Mouse (Mus musculus): Measurements from ENCODE around the gene Rims3. TPM values are rescaled to one million over a fixed set of nuclear protein-coding genes. Genes with fewer than 3 reads are reported as not detected.
A peak's percentile ranks its signal among the peaks of the same experiment; 100 is the strongest.

The Rims3 gene
- polyA plus RNA-seq, 1 experiment from 2014 or later: 1.2 TPM

DNA sequence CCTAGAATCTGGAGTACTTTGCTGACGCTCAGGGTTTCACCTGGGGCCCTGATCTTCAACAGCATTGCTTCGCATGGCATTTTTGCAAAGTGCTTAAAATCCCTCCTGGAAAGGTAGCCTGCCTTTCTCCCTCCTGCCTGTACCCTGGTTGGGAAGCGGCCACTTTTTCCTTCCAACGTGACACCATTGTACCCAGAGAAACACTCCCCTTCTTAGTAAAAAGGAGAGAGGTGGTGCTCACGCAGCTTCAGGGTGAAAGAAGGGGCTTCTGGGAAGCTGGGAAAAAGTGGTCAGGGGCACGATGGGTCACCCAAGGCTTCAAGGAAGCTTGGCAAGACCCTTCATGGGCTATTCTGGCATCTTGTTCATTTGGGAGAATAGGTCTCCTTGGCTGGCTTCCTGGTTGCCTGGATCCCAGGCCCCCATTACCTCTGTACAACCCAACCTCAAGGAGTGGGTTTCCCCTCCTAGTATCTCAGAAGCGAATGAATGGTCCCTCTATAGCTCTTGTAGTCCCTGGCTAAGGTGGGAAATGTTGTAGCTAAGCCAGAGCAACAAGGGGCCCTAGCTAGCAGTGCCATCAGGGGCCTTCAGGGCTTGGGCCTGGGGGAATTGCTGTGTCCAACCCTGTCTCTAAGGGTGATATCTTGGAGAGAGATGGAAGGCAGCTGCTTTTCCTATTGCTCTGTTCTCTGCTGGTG lies 894 bp downstream of the Rims3 start:
- 18% methylated on average over 7 of the region's 7 CpGs for WGBS
- Histone ChIP-seq H3K36me3 (no peaks in the 10 kb centered on the region), H3K9me3 (replicated peaks) (no peaks in the 10 kb centered on the region), H3K4me3 (replicated peaks) (peak overlapping the region; percentile 61), H3K4me1 (peaks cover 11% of the 10 kb centered on the region; the same call in 1 of the 2 replicates), H3K4me2 (peak overlapping the region; percentile 96), H3K27ac (no peak overlapping the region), H3K9ac (no peak overlapping the region; the same call in 1 of the 2 replicates), H3K27me3 (peaks cover 65% of the 10 kb centered on the region)
- no peak for ATAC-seq (replicated peaks; ENCODE audit: low FRiP score)

DNA sequence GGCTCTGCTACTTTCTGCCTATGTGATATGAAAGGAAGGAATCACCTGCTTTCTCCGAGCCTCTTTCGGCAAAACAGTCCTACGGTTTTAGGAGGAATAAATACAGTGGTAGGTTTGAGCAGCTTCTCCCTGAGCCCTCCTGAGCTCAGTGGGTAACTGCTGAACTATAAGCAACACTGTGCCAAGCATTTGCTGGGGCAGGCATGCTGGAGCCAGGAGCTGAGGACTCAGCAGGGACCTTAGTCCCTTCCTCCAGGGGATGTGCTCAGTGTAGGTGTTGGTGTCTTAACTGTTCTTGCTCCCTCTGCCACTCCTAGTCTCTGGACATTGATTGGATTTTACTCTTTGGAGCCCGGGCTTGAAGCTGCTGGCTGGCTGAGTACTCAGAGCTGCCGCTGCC lies 1.8 kb downstream of the Rims3 start:
- Histone ChIP-seq H3K9me3 (replicated peaks) (no peaks in the 10 kb centered on the region), H3K9ac (no peak overlapping the region), H3K27me3 (peaks cover 61% of the 10 kb centered on the region), H3K4me3 (replicated peaks) (no peak overlapping the region), H3K4me2 (no peak overlapping the region), H3K36me3 (no peaks in the 10 kb centered on the region), H3K4me1 (peaks cover 9% of the 10 kb centered on the region; the same call in 1 of the 2 replicates), H3K27ac (no peak overlapping the region)
- WGBS: 55% methylated on average over 5 of the region's 5 CpGs
- no peak for ATAC-seq (replicated peaks; ENCODE audit: low FRiP score)

DNA sequence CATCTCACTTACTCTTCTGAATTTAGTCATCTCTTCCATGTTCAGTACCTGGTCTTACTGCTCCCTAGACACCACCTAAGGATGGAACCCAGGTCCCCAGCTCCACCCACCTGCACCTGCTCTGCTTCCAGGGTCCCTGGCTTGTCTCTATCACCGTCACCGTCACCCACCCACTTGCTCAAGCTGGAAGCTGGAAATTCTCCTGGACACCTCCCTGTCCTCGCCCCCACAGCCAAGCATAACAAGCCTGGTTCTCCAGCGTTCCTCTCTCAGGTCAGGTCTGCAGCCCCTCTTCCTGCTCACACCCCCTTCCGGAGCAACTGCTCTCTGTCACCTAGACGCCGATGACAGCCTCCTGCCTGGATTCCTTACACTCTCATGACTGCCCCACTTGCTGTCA lies 5.2 kb downstream of the Rims3 start:
- ATAC-seq (replicated peaks; ENCODE audit: low FRiP score): no peak
- Histone ChIP-seq H3K9me3 (replicated peaks) (no peaks in the 10 kb centered on the region), H3K4me1 (peaks cover 6% of the 10 kb centered on the region; the same call in 1 of the 2 replicates), H3K4me2 (no peak overlapping the region), H3K27me3 (peaks cover 33% of the 10 kb centered on the region), H3K9ac (no peak overlapping the region), H3K4me3 (replicated peaks) (no peak overlapping the region), H3K36me3 (no peaks in the 10 kb centered on the region), H3K27ac (no peak overlapping the region)
- WGBS: 60% methylated on average over 7 of the region's 7 CpGs

DNA sequence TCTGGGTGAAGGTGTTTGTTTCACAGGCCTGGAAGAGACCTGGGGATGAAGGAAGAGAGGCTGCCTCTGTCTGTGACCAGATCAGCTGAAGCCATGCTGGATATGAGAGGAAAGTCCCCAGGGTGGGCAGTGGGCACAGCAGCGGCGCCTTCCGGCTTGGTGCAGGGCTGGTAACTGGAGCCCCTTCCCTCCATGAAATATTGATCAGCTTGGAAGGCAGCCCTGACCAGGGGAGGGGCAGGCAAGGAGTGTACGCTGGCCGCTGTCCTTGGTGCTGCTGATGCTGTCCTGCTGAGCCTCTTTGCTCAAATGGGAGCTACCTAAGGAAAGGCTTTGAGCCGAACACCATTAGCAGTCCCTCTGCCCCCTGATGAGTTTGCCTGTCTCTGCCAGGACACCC lies 11.6 kb downstream of the Rims3 start:
- H3K36me3 ChIP-seq: no peaks in the 10 kb centered on the region
- H3K9ac ChIP-seq: no peak overlapping the region
- no peaks in the 10 kb centered on the region for H3K9me3 ChIP-seq (replicated peaks)
- H3K27me3 ChIP-seq: 0 out of 2 replicates have a peak, but pooled peaks cover 3% of the 10 kb centered on the region
- ATAC-seq (replicated peaks; ENCODE audit: low FRiP score): peak; percentile 79; the same call in 1 of the 2 replicates
- no peak overlapping the region for H3K4me3 ChIP-seq (replicated peaks)
- under 1% methylated on average over 6 of the region's 6 CpGs for WGBS
- 0 out of 2 replicates have a peak, but pooled peaks cover 3% of the 10 kb centered on the region for H3K4me1 ChIP-seq
- no peak overlapping the region for H3K27ac ChIP-seq
- H3K4me2 ChIP-seq: no peak overlapping the region

DNA sequence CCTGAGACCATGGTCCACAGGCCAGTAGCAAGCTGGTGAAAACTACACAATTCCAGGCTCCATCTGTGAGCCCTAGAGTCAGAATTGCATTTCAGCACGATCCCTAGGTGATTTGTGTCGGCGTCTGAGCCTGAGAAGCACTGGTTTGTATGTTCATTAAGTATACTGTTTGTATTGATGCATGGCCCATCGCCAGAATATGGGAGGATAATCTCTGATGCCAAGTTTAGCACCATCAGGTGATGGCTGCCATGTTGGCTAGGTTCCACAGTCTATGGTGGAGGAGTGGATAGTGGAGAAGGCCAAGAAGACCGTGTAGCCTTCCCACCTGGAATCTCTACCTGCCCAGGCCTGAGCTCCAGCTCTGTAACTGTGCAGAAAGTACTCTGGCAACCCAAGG lies 13.6 kb downstream of the Rims3 start:
- Histone ChIP-seq H3K9me3 (replicated peaks) (no peaks in the 10 kb centered on the region), H3K4me3 (replicated peaks) (no peak overlapping the region), H3K4me2 (no peak overlapping the region), H3K27me3 (0 out of 2 replicates have a peak, but pooled peaks cover 3% of the 10 kb centered on the region), H3K4me1 (0 out of 2 replicates have a peak, but pooled peaks cover 3% of the 10 kb centered on the region), H3K27ac (no peak overlapping the region), H3K9ac (no peak overlapping the region), H3K36me3 (no peaks in the 10 kb centered on the region)
- no peak for ATAC-seq (replicated peaks; ENCODE audit: low FRiP score)
- 74% methylated on average over 5 of the region's 5 CpGs for WGBS

DNA sequence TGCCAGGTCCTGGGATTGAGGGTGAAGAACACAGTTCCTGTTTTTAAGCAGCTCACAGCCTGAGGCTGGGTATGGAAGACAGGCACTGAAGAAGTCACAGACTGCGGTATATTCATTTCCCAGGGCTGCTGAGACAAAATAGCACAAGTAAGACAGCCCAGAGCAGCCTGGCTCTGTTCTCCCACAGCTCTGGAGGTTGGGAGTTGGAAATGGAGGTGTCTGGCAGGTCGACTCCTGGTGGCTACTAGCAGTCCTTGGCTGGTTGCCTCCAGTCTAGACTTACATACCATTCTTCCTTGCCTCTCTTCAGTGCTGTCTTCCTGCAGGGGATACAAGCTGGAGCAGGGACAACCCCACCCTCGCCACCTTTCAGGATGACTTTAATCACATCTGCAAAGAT lies 14.4 kb downstream of the Rims3 start:
- Histone ChIP-seq H3K9me3 (replicated peaks) (no peaks in the 10 kb centered on the region), H3K9ac (no peak overlapping the region), H3K4me1 (0 out of 2 replicates have a peak, but pooled peaks cover 3% of the 10 kb centered on the region), H3K4me2 (no peak overlapping the region), H3K27ac (no peak overlapping the region), H3K4me3 (replicated peaks) (no peak overlapping the region), H3K36me3 (no peaks in the 10 kb centered on the region), H3K27me3 (0 out of 2 replicates have a peak, but pooled peaks cover 3% of the 10 kb centered on the region)
- ATAC-seq (replicated peaks; ENCODE audit: low FRiP score): no peak
- 66% methylated on average over 3 of the region's 3 CpGs for WGBS

DNA sequence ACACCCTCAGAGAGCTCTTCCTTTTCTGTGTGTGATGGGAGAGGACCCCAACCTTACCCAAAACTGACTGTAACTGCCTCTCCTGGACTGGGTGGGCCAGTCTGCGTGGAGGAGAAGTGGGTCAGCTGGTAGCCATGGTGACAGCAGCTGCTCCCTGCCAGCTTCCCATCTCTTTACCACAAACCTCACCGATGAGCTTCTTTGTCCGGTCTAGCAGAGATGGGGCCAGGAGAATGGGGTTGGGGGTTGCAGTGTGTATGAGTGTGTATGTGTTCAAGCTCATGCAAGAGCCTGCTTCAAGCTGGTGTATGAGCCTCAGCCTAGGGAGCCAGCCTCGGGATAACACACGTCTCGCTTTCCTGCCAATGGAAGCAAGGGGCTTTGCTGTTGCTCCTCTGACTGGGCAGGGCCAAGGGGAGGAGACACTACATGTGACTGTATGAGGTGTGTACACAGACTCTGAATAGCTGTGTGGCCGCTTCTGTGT lies 15.7 kb downstream of the Rims3 start:
- WGBS: 69% methylated on average over 7 of the region's 7 CpGs
- no peak for ATAC-seq (replicated peaks; ENCODE audit: low FRiP score)

DNA sequence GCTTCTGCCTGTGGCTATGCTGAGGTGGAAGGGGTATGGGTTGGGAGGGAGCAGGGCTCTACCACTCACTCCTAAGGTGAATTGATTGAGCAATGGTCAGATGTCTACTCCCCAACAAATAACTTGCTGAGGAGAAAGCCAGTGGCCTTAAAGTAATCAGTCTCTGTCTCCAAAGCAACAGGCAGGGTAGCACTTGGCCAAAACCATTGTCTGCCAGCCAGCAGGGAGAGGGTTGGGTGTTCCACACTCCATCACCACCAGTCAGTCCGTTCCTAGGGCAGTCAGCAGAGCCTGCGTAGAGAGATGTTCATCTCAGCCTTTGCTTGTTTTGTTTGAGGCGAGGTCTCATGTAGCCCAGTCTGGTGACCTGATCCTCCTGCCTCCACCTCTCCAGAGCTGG lies 21.3 kb downstream of the Rims3 start:
- H3K36me3 ChIP-seq: no peaks in the 10 kb centered on the region
- H3K4me1 ChIP-seq: no peaks in the 10 kb centered on the region
- H3K9ac ChIP-seq: no peak overlapping the region
- H3K27me3 ChIP-seq: no peaks in the 10 kb centered on the region
- 55% methylated on average over 3 of the region's 3 CpGs for WGBS
- no peaks in the 10 kb centered on the region for H3K9me3 ChIP-seq (replicated peaks)
- no peak overlapping the region for H3K27ac ChIP-seq
- H3K4me2 ChIP-seq: no peak overlapping the region
- H3K4me3 ChIP-seq (replicated peaks): no peak overlapping the region
- no peak for ATAC-seq (replicated peaks; ENCODE audit: low FRiP score)

More for the DNA sequence above, 15.7 kb downstream of the Rims3 start:
- Histone ChIP-seq H3K4me1 (0 out of 2 replicates have a peak, but pooled peaks cover 3% of the 10 kb centered on the region), H3K4me3 (replicated peaks) (no peak overlapping the region), H3K36me3 (no peaks in the 10 kb centered on the region), H3K4me2 (no peak overlapping the region), H3K9ac (no peak overlapping the region), H3K9me3 (replicated peaks) (no peaks in the 10 kb centered on the region), H3K27me3 (0 out of 2 replicates have a peak, but pooled peaks cover 2% of the 10 kb centered on the region), H3K27ac (no peak overlapping the region)

DNA sequence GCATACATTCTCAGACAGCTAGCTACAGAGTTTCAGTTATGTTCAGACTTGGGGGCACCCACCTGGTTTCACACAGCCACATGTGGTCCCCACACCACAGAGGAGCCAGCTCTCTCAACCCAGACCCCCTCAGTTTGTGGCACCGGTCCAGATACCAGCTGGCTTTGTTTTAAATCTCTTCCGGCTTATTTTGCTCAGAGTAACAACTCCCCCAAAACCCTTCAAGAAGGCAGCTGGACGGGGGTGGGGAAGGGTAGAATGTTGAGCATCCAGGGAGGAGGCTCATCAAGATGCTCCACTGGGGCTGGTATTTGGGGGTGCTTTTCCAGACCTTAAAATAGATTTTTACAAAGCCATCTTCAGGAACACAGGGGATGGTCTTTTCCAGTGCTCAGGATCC lies 24.1 kb downstream of the Rims3 start:
- 0 out of 2 replicates have a peak, but pooled peaks cover 2% of the 10 kb centered on the region for H3K4me1 ChIP-seq
- H3K36me3 ChIP-seq: no peaks in the 10 kb centered on the region
- ATAC-seq (replicated peaks; ENCODE audit: low FRiP score): no peak
- no peak overlapping the region for H3K4me2 ChIP-seq
- no peaks in the 10 kb centered on the region for H3K27me3 ChIP-seq
- H3K9me3 ChIP-seq (replicated peaks): no peaks in the 10 kb centered on the region
- H3K4me3 ChIP-seq (replicated peaks): no peak overlapping the region
- 67% methylated on average over 3 of the region's 3 CpGs for WGBS
- H3K27ac ChIP-seq: no peak overlapping the region
- H3K9ac ChIP-seq: no peak overlapping the region

DNA sequence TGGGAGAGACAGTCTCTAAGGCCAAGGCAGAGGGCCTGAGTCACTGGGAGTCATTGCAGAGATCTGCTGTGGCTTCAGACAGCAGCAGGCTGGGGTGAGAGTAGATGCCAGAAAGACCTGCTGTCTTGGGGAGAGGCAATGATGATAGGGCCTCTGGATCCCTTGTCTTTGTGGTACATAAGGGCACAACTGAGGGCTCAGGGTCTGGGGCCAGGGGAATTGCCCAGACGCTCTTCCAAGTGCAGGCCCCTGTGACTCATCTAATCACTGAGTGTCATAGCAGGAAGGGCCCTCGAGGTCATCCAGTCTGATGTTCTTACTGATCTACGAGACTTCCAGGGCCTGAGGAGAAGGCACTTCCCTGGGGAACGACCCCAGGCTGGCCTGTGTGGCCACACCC lies 24.8 kb downstream of the Rims3 start:
- H3K4me3 ChIP-seq (replicated peaks): no peak overlapping the region
- no peaks in the 10 kb centered on the region for H3K27me3 ChIP-seq
- ATAC-seq (replicated peaks; ENCODE audit: low FRiP score): no peak
- H3K4me1 ChIP-seq: 0 out of 2 replicates have a peak, but pooled peaks cover 2% of the 10 kb centered on the region
- H3K9ac ChIP-seq: no peak overlapping the region
- H3K27ac ChIP-seq: no peak overlapping the region
- no peaks in the 10 kb centered on the region for H3K9me3 ChIP-seq (replicated peaks)
- H3K36me3 ChIP-seq: no peaks in the 10 kb centered on the region
- 15% methylated on average over 4 of the region's 4 CpGs for WGBS
- H3K4me2 ChIP-seq: no peak overlapping the region

DNA sequence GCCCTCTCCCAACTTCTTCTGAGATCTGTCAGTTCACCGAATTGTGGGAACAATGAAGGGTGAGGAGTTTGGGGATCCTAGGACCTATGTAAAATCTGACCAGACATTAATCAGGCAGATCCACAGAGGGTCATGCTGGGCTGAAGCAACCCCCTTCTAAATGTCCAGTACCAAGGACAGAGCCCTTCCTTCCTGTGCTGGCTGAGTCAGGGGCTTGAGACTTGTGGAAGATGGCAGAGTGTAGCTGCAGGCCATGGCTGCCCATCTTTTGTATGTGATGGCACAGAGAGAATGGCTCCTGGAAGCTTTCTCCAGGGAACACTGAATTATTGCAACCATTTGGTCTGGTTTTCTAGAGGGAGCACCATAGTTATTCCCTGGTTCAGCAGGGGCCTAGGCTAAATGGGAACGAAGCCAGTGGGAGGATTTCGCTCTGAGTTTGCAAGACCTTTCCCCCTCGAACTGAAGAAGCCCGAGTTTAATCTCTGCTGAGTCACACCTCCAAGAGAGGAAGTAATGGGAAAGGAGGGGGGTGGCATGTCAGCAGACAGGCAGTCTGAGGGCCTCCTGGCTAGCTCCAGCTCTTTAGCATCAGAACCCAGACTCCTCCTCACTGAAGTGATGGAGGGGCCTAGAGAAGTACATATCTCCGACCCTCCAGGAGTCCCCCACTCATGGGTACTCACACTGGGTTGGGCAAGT lies 26.3 kb downstream of the Rims3 start:
- 50% methylated on average over 6 of the region's 6 CpGs for WGBS
- ATAC-seq (replicated peaks; ENCODE audit: low FRiP score): no peak
- H3K36me3 ChIP-seq: no peaks in the 10 kb centered on the region
- H3K9ac ChIP-seq: no peak overlapping the region
- no peak overlapping the region for H3K27ac ChIP-seq
- no peaks in the 10 kb centered on the region for H3K9me3 ChIP-seq (replicated peaks)
- H3K4me1 ChIP-seq: peaks cover 7% of the 10 kb centered on the region
- no peak overlapping the region for H3K4me3 ChIP-seq (replicated peaks)
- no peak overlapping the region for H3K4me2 ChIP-seq
- no peaks in the 10 kb centered on the region for H3K27me3 ChIP-seq

DNA sequence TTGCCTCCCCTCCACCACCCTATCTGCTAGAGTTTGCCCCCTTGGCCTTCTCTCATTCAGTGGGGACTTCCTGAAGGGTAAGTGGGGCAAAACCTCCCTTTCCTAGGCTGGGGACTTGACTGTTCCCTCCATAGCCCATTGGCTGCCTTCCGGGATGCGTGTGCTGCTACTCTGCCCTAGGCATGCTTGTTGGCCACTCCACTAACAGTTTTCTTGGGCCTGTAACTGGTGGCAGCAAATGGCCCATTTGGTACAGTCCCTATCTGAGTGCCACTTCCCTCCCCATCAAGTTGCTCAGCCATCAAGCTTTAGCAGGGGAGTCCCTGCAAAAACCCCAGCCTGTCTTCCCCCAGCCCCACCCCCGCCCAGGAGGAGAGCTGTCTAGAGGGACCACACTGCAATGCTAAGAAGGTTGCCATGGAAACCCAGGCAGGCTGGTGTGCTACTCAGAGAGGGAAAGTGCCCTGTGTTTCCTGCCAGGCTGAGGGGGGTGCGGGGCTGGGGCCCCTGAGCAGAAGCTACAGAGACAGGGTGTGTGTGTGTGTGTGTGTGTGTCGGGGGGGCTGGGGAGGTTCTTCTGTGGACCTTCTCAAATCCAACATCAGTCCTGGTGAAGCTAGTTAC lies 27.5 kb downstream of the Rims3 start:
- 49% methylated on average over 5 of the region's 5 CpGs for WGBS
- no peak overlapping the region for H3K27ac ChIP-seq
- peaks cover 8% of the 10 kb centered on the region for H3K4me1 ChIP-seq
- no peak overlapping the region for H3K4me3 ChIP-seq (replicated peaks)
- H3K9ac ChIP-seq: no peak overlapping the region
- no peaks in the 10 kb centered on the region for H3K9me3 ChIP-seq (replicated peaks)
- no peaks in the 10 kb centered on the region for H3K27me3 ChIP-seq
- ATAC-seq (replicated peaks; ENCODE audit: low FRiP score): no peak
- no peaks in the 10 kb centered on the region for H3K36me3 ChIP-seq
- no peak overlapping the region for H3K4me2 ChIP-seq

Data from kidney, embryonic 15.5 days (tissue).